Mouse (Mus musculus) cortical plate, adult 2 months (tissue): ENCODE measurements around the gene Skint6. TPM values are rescaled to one million over a fixed set of nuclear protein-coding genes. Genes with fewer than 3 reads are reported as not detected.
"Not testable (repeated sequence)": the region's sequence is repeated elsewhere in the genome, so short reads cannot be mapped to it uniquely, and the experiment has no call there.

Experiments
- H3K27ac ChIP-seq: fragments of 200-500 bp; 2 replicates; pipeline ENCODE4 v1.5.1; 2012; ENCODE audit warnings: low read length, control low read depth, inconsistent platforms; ENCODE audit not compliant: insufficient read depth
- H3K4me1 ChIP-seq: fragments of 200-500 bp; 2 replicates; pipeline ENCODE4 v1.6.1; 2011; ENCODE audit warnings: low read length; ENCODE audit not compliant: control insufficient read depth, insufficient read depth
- H3K4me3 ChIP-seq: fragments of 200-500 bp; 2 replicates; pipeline ENCODE4 v1.5.1; 2011; ENCODE audit warnings: mild to moderate bottlenecking, low read length, control low read depth; ENCODE audit not compliant: insufficient read depth
- CTCF ChIP-seq: fragments of 200-500 bp; IDR thresholded peaks from 2 replicates; pipeline ENCODE4 v1.5.1; 2011; ENCODE audit warnings: mild to moderate bottlenecking, control low read depth, low read length; ENCODE audit not compliant: insufficient read depth; ENCODE audit errors: extremely low read depth
- POLR2A ChIP-seq: fragments of 200-500 bp; IDR thresholded peaks from 2 replicates; pipeline ENCODE4 v1.6.1; 2011; ENCODE audit warnings: mild to moderate bottlenecking, low read length, control low read depth; ENCODE audit not compliant: insufficient read depth; ENCODE audit errors: extremely low read depth
- polyA plus RNA-seq: library from polyadenylated mRNA; depleted of rRNA; stranded (reverse); fragments of >200 nt; gene quantifications from 2 replicates; pipeline ENCODE4 v1.2.3, GENCODE M21; 2012; rRNA removed

Gene Skint6
- polyA plus RNA-seq, result not detected in 2 replicates

DNA sequence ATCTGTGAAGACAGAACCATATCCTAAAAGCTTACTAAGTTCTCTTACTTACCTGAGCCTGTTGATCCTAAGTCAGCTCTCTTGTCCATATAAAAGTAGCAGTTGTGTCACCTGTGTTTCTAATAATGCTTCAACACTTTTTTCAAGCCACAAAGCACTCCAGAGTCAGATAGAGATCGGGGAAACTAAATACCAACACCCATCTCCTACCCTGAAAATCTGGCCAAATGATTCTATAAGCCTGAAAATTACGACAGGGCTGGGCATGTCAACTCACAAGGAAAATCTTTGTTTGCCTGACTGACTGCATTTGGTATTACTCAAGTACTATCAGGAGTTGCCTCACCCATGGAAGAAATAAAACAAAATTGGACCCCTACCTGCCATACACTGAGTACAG lies at the start of gene Skint6:
TSS of gene Skint6 (minus strand) at position 101 of the 400 bp plus-strand sequence.
- Histone ChIP-seq H3K27ac (no peak within 1 kb of the TSS), H3K4me3 (no peak within 1 kb of the TSS), H3K4me1 (no peaks in the 10 kb centered on the region)
- TF ChIP-seq POLR2A (no peak), CTCF (no peak)

DNA sequence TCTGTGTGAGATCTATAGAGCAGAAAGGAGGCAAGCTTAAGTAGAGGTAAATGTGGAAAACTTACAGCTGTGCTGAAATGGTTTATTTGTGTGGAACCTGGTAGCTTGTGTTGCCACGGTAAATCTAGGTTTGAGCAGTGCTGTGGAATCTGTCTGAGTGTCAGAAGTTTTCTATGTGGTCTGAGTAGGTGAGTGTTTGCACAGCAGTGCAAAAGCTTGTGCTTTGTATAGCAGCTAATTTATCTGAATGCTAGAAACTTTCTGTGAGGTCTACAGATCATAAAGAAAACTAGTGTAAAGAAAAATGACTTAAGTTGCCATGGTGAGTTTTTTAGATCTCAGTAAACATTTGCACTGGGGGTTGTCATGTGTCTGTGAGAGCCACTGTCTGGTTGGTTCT lies 34.1 kb upstream of the Skint6 start:
- TF ChIP-seq POLR2A (no peak), CTCF (no peak)
- H3K4me3 ChIP-seq, result no peak overlapping the region
- H3K27ac ChIP-seq, result no peak overlapping the region
- no peaks in the 10 kb centered on the region for H3K4me1 ChIP-seq

DNA sequence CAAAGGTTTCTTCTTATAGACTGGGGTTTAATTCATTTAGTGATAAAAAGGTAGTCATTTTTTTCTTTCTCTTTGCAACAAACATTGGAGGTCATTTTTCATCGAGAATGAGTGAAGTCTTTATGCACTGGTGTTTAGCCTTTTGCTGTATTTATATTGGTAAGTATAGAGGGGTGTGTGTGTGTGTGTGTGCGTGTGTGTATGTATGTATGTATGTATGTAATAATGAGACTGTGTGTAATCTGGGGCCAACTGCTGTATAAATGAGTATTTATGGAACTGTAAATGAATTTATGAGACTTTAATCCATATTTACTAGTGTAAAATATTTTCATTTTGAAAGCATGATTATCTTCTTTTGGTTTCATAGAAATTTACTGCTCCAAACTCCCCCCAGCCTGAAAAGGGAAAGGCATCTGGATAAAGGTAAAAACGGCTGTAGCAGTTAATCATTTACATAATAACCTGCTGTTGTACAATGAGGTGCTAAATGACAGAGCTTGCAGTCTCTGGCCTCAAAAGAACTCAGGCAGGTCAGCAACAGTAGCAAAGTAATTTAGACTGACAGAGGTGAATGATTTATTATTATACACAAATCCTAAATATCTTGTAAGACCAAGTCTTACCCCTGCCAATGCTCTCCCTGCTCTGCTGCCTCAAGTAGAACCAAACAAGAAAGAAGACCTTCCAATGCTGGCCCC lies 15.2 kb upstream of the Skint6 start:
- Histone ChIP-seq H3K27ac (no peak overlapping the region), H3K4me1 (no peaks in the 10 kb centered on the region), H3K4me3 (no peak overlapping the region)
- TF ChIP-seq CTCF, result no peak
- no peak for TF ChIP-seq POLR2A

DNA sequence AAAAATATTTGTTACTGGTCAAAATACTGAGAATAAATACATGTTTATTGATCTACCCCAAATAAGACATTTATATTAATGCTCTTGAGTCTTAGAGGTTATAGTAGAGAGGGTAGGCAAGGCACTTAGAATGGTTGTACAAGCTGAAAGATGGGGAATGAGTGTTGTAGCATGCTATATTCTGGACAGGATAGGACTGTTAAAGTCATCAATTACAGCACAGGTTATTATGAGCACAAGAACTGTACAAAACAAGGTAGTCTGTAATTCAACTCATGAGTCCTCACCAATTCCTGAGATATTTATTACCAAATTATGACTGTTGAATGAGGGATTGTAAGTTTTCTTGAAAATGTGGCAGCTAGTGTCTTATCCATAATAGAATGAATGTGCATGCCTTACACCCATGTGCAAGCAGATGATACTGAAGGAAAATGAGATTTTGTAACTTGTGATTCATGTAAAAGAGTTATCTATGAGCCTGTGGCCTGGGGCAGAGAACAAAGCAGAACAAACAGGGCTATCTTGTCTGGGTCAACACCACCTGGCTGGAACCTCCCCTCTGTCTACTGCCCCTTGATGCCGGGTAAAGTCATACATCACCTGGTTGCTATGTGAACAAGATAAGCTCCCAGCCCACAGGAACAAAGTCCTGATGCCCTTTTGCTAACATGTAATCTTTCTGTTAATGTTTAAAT lies 23.3 kb downstream of the Skint6 start:
- Histone ChIP-seq H3K4me1 (no peaks in the 10 kb centered on the region), H3K27ac (no peak overlapping the region), H3K4me3 (no peak overlapping the region)
- TF ChIP-seq POLR2A, result no peak
- TF ChIP-seq CTCF, result no peak

DNA sequence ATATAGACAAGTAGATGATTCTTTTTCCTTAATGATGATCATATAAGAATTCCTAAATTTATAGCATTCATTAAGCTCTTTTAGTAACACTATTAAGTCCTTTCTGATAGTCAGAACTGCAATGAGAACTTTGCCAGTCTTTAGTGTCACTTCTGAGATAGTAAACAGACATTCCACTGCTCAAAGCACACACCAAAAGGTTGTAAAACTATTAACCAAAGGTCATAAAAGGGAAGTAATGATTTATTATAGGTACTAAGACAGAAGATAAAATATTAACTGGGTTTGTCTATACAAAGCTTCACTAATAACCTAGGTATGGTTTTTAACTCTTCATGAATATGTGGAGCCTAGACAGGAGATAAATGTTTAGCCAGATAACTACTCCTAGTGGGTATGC lies 41.0 kb downstream of the Skint6 start:
- no peak for TF ChIP-seq CTCF
- no peak for TF ChIP-seq POLR2A
- Histone ChIP-seq H3K4me1 (no peaks in the 10 kb centered on the region), H3K4me3 (no peak overlapping the region), H3K27ac (no peak overlapping the region)

DNA sequence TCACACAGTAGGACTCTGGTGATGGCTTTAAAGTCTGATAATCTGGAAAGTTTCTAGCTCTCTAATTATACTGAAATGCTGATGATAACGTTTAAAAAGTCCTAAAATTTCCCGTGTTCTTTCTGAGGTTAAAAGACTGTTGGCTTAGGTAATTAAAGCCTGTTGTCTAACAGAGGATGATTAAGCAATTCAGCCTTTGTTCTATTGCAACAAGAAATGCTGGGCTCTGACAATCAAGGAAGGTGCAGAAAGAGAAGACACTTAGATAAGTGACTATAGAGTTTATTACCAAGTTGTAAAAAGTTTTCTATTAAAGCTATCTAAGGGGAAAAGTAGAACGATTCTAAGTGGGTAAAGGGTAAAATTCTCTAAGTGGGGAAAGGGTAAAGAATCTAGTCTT lies 219.2 kb downstream of the Skint6 start:
- Histone ChIP-seq H3K4me1 (no peaks in the 10 kb centered on the region), H3K27ac (no peak overlapping the region), H3K4me3 (no peak overlapping the region)
- TF ChIP-seq POLR2A, result no peak
- no peak for TF ChIP-seq CTCF

DNA sequence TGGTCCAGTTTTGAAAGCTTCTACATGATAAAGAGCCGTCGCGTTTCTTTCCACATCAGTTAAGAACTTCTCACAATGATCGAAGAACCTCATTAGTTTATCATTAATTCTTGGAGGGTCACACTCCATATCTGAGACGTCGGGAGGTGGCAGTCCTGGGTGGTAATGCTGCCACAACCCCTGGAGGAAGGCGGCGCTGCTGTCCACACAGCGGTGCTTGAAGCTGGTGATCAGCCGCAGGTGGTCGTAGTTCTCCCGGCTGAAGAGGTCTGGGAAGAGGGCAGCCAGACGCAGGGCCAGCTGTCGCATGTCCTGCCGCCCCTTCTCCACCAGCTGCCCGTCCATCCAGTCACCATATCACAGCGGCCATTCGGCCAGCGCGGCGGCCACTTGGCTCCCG lies 307.6 kb downstream of the Skint6 start:
- not testable (repeated sequence) for H3K4me3 ChIP-seq, H3K4me1 ChIP-seq, H3K27ac ChIP-seq

DNA sequence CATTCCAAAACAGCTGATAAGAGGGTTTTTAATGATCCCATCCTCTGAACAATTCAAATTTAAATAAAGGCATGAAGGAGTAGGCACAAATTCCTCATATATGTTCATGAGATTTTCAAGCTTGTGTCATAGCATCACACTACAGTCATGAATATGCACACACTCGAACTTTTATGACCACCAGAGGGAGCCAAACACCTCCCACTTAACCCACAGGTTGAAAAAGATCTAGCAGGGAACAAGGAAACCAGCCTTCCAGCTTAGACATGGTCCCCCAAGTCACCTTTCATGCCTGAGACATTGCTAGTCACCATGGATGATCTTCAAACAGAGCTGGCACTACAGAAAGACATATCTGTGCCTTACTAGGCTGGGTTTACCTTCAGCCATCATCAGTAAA lies 496.1 kb downstream of the Skint6 start:
- H3K27ac ChIP-seq, result no peak overlapping the region
- no peak overlapping the region for H3K4me3 ChIP-seq
- TF ChIP-seq CTCF (no peak), POLR2A (no peak)
- H3K4me1 ChIP-seq, result no peaks in the 10 kb centered on the region

DNA sequence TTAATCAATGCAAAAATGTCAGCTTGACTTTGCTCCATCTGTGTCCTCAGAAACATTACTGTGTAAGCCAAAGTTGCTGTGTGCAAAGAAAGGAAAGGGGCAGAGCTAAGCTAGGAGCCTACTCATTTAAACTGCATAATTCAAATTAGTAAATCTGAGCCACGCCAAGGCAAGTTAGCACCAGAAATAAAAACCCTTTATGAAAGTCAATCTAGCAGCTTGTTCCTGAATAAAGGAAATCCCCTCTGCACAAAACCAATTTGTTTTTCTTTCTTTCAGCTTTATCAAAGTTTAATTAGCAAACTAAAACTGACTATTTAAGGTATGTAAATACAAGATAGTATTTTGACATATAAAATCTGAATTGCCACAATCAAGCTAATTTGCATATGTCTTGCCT lies 512.0 kb downstream of the Skint6 start, which contains the start of gene Skint10:
TSS of gene Skint10 (minus strand) at position 101 of the 400 bp plus-strand sequence.
- Histone ChIP-seq H3K4me3 (no peak within 1 kb of the TSS), H3K27ac (no peak within 1 kb of the TSS), H3K4me1 (no peaks in the 10 kb centered on the region)
- TF ChIP-seq POLR2A (no peak), CTCF (no peak)
